Mouse (Mus musculus) C2C12 (cell line): ENCODE measurements at regions not wholly inside any gene's neighbourhood (a gene's known extent, or its start where the extent isn't known, plus 50 kb on each side); places are given as distances from the start of the nearest gene placed in this dataset.

Experiments used
- CEBPB ChIP-seq: IDR thresholded peaks from one replicate; pipeline ENCODE4 v1.6.1; 2011; ENCODE audit warnings: low read depth, mild to moderate bottlenecking, control low read depth, moderate library complexity
- CTCF ChIP-seq: IDR thresholded peaks from one replicate; pipeline ENCODE4 v1.5.1; 2011; ENCODE audit not compliant: control insufficient read depth, insufficient read depth, insufficient read length
- MAX ChIP-seq: IDR thresholded peaks from one replicate; pipeline ENCODE4 v1.6.1; 2011; ENCODE audit warnings: mild to moderate bottlenecking, control low read depth
- MYOD1 ChIP-seq: IDR thresholded peaks from one replicate; pipeline ENCODE4 v1.6.1; 2011; ENCODE audit warnings: low read depth; ENCODE audit not compliant: control insufficient read depth, insufficient read length

DNA sequence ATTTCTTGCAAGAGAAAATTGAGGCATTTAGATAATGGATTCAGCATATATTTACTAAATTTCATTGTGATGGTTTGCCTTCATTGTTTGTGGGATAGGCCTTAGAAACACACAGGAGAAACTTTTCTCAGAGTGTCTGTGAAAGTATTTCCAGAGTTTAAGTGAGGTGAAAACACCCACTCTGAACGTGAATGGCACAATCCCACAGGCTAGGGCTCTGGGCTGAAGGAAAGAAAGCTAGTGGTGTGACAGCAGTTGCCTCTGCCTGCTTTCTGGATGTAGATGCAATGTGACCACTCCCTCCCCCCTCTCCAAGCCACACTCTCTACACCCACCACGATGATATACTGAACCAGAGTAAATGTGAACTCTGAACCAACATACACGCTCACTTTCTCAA, 672.4 kb upstream of the Tbl1xr1 start:
- TF ChIP-seq CTCF: no peak
- no peak for TF ChIP-seq MAX
- no peak for TF ChIP-seq MYOD1
- no peak for TF ChIP-seq CEBPB
